Mouse (Mus musculus) brain, adult 2 months (tissue): ENCODE data around the gene Fyb.
A peak's percentile ranks its signal among the peaks of the same experiment; 100 is the strongest.

Source experiments
- DNase-seq: peaks from one replicate; pipeline ENCODE4 v3.0.0; 2011; ENCODE audit warnings: low read depth, low spot score

Gene Fyb

DNA sequence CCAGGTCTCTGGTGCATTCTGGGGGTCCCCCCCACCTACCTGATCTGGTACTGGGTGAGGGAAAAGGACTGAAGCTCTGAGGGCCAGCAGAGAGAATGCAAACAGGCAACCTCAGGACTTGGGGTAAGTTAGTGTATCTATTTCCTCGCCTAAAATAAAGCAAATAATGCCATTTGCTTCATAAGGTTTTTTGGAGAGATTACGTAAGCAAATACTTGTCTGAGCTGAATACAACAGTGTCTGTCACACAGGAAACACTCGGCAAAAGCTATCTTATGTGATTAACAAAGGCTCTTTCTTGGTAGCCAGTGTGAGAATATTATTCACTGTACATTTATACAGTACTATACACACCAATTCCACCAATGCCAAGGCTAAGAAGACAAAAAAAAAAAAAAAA, 76.0 kb downstream of the Fyb start:
- DNase-seq, result no peak

DNA sequence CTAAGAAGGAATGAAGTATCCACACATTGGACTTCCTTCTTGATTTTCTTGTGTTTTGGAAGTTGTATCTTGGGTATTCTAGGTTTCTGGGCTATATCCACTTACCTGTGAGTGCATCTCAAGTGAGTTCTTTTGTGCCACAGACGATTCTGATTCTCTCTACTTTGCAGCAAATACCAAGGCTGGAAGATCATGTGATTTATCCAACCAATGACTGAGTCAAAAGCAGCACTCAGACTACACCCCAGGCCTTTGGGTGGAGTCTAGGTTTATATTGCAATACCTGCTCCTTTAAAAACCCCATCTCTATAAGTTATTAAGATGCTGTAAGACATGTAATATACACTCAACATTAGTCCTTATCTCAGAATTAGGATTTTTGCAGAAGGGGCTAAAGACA, 77.7 kb downstream of the Fyb start:
- DNase-seq, result no peak

DNA sequence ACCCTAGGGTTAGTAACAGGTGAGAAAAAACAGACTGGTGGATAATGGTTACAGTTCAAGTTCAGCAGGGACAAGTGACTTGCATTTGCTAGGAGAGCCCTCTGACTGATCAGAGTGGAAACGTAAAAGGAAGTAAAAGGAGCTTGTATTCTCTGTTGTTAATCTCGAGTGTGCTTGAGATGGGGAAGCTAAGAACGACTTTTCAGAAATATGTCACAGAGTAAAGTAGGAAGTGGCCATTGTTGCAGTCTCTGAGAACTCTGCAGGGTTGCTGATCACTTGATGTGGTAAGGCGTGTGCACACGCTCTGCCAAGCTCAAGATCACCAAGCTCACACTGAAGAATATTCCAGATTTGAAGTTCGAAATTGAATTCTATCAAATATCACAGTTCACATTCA, 78.7 kb downstream of the Fyb start:
- no peak for DNase-seq

DNA sequence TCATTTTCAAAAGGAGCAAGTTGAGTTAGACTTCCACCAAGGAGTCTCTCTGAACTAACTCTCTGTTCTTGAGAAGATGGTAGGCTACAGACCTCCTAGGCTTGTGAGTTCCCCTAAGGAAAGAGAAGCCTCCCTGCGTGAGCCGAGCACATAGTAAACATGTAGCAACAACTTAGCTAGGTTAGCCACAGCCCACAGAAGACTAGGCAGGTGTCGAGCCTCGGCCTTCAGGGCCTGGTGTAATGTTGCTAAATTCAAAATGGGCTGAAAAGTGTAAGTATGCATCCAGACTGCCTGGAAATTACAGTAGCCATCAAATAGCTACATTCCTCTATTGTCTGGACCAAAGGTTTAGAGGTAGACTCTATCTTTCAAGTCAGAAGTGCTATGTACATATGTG, 79.3 kb downstream of the Fyb start:
- no peak for DNase-seq

DNA sequence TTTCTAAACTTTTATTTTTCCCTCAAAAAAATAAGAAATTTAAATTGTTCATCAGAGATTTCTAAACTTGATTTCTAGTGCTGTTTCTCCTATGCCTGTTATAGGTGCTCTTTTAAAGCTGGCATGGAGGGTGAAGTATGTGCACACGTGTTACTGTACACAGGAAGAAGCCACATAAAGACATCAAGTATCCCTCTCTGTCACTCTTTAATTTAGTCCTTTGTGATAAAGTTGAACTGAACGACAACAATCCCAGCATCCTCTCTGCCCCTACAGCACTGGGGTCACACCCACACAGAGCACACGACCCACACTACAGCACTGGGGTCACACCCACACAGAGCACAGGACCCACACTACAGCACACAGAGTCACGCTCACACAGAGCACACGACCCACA, 88.0 kb downstream of the Fyb start:
- DNase-seq, result no peak

DNA sequence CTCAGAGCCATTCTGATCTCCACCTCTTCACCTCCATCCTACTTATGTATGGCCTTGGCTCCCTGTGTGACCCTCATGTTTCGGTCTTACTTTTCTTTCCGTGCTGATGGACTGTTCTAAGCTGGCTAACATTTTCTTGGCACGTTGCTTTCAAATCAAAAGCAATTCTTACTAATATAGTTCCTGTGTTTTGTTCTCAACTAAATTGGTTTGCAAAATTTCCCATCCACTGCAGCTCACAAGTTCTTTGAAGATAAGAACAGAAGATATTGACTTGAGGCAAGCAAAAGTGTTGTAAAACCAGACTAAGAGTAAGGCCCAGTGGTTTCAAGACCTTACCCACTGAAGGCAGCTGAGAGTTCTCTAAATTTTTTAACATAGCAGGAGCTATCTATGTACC, 90.2 kb downstream of the Fyb start:
- no peak for DNase-seq

DNA sequence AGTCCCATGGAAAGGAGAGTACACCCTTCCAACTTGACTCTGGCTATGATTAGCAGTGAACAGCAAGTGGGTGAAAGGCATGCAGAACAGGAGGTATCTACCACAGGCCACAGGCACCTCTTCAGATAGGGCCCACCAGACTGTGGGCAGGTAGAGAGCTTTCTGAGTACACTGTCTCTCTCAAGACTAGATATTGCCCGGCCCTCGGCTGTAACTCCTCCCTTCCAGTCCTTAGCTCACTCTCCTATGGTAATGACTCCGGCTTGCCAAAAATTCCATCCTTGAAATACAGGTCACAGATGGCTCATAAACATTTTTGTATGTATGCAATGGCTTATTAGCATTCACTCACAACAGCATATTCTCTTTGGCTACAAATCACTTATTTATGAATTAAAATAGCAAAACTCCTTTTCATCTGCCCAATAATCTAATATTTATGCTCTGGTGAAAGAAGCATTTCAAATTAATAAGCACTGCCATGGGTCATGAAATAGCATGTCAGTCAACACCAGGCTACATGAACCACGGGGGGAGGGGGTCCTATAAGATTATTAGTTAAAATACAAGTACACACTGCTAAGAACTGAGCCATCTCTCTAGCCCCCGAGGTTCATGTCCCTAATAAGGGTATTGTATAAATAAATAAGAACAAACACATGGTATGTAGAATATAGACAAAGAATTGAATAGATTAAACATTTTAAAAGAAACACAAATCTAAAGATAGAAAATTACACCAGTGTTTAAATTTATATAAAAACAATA, 93.9 kb downstream of the Fyb start:
- no peak for DNase-seq

DNA sequence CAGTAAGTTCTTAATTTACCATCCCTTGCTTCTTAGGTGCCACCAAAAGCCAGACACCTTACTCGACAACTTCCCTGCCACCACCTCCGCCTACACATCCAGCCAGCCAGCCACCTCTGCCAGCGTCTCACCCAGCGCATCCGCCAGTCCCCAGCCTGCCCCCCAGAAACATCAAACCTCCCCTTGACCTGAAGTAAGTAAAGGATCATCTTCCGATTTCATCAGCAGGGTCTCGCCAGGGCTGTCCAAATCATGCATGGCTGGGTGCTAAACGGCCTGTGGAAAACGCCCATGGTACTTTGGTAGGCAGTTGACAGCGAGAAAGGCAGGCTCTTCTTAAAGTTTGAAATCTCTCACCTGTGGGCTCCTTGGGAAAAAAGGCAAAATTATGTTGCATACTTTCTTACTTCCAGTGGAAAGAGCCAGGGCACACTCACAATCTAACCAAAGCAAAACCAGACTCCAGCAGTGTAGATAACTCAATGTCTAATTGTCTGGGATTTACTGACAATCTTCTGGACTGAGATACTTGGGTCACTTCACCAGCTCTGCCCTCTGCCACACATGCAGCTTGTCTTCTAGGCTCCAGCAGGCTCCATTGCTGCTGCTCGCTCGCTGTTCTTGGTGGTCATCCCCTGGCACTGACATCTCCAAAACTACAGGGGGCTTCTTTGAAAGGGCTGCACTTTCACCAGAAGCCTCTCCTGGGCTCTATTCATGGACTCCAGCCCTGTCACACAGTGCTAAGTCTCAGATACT, 97.1 kb downstream of the Fyb start:
- DNase-seq, result no peak

DNA sequence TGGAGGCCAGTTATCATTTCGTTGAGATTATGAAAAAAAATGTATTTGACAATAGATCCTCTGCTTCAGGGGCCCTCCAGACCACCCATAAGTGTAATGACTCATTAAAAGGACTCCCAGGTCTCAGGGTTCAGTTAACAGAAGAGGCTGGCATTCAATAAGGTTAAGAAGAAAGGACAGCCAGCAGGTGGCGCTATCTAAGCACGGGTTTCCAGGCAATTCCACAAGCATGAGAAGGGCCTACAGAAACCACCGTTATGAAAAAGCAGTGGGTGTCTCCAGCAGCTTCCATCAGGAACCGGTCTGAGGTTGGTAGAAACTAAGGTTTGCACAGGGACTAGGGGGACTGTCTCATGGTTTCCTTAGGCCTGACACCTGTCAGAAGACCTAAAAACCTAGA, 99.9 kb downstream of the Fyb start:
- DNase-seq, result peak; percentile 89

DNA sequence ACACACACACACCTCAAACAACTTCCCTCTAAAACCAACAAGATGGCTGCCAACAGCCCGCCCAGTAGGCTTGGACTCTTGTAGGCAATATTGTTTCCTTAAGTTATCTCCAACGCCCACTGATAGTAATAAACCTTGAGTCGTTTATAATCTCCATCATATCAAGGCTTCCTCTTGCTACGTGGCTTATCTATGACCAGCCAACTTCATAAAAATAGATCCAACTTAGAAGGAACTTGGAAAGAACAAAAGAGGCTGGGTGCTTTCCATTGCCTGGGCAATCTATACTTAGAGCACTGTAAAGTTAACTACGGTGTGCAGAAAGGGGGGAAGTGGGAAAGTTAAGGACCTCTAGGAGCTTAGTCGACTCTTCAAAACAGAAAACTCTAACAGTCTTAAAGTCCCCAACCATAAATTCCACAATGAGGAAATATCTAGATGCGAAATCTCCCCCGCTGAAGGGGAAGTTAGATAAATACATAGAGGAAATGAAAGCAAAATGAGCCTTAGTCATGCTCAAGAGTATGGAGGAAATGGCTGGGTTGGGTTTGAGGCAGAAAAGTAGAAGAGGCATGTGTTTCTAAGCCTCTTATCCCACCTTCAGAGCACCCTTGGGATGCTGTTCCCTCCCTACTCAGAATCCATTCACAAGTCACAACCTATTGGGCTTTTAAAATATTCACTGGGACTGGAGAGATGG, 101.0 kb downstream of the Fyb start:
- DNase-seq, result peak; percentile 4

DNA sequence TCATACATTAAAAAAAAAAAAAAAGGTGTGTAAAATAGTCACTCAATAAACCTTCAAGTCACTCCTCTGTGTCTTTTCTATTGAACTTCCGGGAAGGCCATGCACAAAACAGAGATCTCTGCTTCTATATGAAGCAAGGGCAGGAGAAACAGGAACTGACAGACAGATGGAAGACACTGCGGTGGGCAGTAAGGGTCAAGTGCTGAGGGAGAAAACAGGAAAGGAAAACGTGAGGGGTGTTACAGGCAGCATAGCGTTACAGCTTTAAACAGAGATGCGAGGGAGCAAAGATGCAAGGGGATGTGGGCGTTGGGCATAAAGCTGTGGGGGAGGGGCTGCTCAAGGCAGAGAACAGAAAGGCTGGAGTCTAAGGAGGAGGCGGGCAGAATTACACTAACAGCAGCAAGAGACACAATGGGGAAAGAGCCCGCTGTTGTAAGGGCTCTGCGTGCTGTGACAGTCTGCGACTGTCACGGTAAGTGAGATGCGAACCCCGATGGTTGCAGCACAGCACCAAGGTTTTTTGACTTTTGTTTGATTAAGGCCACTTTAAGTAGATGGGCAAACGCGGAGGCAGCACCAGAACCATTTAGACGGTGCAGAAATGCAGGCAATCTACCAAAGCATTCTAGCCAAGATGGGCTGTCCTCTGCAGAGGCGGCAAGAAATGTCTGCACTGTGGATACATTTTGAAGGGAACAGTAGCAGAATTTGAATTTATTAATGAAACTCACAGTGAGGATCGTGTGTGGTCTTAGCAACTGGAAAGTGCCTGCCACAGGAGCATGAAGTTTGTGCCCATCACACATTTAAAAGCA, 101.9 kb downstream of the Fyb start:
- DNase-seq, result peak; percentile 67

DNA sequence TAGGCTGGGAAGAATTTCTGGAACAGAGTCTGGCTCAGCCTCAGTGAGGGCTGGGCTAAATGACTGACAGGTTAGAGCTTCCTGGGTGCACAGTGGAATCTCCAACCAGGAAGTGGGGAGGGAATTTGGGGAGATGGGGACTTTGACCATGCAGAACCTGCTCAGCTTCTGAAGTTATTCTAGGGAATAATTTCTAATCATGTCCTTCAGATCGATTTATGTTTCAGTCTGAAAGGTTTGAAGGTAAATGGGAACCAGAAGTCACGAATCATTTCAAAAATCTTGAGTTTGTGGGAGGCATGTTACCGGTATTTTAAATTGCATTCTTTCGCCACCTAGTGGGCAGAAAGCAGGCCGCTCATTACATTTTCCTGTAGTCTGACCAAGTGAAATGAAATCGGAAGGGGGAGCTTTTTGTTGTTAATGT, 103.0 kb downstream of the Fyb start:
- peak; percentile 76 for DNase-seq

DNA sequence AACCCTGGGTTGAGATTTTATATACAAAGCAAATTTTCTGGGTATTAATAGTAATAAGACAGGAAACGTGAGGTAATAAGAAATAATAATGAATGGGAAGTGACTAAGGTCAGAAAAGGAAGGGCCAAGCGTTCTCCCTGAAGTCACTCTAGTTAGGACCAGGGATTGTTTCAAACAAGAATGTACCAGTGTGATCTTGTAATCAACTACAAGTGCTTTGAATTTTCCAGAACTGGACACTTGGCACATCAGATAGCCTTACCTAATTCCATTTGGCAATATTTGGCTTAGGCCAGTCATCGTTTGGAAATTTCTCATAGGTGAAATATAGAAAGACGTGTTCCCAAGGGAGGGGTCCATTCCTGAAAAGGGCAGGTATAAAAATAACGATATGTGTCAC, 103.5 kb downstream of the Fyb start:
- no peak for DNase-seq

DNA sequence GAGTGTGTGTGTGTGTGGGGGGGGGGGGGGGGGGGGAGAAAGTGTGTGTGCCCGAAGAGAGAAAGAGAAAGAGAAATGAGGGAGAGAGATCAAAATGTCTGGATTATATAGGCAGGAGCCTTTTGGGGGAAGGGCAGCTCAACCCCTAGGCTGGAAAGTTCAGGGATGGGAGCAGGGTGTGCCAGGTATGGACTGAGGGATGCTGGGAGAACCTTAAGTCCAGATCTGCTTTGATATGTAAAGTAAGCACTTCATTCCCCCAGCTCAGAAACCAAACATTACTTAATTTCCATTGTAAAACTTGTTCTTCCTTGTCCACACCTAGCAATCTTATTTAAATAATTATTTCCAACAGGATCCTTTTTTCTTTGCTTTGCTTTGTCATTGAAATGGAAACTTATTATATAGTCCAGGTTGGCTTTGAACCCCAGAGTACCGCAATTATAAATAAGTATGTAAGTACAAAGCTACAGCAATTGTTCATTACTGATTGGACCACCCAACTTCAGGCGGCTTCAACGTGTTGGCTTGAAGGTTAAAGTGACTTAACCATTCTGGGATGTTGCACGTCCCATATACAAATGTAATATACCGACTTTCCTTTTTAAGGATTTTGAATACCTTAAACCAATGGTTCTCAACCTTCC, 105.9 kb downstream of the Fyb start:
- DNase-seq, result no peak

DNA sequence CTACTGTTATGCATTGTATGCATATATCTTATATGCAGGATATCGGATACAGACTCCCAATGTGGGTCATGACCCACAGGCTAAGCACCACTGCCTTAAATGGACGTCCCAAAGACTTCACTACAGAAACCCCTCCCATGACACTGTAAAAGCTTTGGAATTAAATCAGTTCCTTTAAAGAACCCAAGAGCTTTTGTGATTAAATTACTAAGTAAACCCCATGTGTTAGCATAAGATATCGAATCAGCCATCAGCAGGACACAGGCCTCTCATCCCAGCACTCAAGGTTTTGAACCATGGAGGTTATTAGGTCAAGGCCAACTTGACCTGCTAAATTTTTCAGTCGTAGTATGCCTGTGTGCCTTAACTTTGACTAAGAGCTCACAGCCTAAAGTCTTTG, 106.5 kb downstream of the Fyb start:
- no peak for DNase-seq

DNA sequence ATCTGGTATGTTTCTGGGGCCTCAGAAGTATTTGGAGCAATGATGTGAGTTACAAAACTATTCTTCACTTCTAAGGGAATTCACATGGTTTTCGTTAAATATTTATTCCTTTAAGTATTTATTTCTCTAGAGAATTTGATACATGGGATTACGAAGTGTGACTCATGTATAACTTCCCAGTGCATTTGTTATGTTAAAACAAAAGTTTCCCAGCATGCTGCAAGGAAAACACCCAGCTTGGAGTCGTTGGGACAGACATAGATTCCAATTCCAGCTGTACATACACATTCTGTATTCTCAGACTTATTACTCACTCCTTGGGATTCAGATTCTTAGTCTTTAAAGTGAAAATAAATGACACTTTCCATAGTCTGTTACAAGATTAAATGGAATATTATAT, 112.8 kb downstream of the Fyb start:
- no peak for DNase-seq

DNA sequence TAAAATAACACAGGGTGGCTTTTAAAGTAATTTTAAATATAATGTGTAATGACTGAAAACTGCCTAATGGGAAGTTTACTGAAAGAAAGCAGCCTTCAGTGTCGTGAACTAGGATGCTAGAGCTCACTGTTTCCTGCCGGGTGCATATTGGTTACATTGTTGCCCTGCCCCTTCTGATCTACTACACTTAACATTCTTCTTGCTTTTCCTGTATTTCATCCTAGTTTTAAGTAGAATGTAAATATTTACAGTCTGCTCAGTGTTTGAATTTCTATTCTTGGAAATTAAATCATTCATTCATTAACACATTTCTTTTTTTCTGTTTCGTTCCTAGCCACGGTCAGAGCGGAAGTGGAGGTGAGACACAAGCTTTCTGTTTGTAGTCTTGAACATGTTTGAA, 119.6 kb downstream of the Fyb start:
- no peak for DNase-seq

DNA sequence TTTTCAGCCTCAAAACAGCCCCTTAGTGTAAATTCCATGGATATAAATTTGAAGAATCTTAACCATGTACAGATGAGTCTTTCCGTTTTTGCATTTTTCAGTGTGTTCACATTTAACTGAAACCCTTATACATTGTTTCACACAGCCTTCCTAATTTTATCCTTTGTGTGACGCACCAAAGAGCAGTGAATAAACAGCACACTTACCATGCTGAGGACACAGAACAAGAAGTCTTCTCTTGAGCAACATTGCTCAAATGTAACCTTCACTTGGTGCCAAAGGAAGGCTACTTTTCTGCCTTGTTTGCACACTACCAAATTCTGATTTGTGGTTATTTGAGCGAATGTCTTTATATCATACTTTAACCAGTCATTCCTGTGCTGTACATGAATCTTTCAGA, 122.8 kb downstream of the Fyb start:
- DNase-seq, result no peak

DNA sequence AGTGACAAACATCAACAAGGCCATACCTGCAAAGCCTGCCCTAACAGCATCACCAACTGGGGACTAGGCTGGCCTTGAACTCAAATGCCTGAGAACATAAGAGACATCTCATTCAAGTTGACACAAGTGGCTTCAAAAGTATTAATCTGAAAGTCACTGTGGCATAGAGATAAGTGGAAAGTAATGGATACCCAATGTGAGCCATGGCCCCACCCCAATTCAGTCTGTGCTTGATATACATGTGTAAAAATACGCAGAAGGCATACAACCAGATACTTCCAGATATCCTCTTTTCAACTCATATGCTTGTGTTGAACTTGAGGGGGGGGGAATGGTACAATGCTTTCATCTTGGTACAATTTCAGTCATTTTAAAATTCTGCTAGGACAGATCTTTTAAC, 124.4 kb downstream of the Fyb start:
- no peak for DNase-seq

DNA sequence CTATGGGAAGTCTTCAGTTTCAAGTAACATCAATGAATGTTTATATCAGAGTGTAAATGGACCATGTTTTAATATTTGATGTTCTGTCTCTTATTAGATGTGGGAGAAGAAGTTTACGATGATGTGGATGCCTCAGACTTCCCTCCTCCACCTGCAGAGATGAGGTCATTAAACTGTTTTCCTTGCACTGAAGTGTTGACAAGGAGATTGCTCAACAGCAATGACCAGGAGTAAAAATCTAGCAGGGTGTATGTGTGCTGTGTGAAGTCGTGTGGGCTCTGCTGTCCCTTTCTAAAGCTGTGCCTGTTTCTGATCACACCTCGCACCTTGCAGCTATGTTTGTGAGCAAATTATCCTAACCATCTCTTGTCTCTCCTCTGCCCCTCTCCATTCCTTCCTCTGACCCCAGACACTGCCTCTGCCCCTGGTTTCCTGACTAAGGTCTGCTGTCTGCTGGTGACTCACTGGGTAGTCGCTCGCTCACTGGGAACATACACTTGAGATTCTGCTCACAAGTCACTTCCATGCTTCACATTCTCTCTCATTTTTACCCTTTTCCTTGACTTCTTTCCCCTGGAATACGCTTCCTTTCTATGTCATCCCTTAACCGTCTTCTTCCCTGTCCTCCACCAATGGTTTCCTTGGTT, 126.2 kb downstream of the Fyb start:
- no peak for DNase-seq

DNA sequence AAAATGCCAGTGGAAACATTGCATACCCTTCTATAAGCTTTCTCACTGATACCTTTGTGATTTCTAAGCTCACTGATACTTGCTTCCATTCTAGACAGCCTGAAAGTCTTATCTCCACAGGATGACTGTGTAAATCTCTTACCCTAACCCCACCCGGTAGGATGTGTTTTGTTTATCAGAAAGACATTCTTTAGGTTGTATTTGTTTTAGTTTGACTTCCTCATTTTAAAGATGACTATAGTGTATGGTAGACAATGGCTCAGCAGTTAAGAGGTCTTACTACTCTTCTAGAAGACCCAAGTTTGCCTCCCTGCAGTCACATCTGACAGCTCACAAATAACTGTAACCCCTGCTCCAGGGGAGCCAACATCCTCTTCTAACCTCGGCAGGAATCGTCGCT, 130.4 kb downstream of the Fyb start:
- no peak for DNase-seq
